Comparison of ENCODE assay signal across 18 mouse cellular contexts in the genomic region with DNA sequence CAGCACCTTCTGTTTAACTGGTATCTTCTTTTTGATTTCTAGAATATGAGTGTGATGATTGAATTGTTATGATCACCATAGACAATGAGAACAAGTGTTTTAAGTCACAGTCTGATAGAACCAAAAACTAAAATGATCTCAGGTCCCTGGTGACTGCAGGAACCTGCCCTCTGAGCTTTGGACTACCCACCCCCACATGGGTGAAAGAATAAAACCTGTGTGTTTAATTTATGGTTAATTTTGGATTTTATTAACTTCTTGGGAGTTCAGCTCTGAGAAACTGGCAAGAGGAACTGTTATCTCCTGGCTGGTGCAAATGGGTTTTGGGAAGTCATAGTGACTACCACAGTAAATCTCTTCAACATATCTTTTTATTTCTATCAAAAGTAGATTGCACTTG.
"Had no signal": no experiment of that assay in that cellular context is flagged by ENCODE, and none has a peak within 500 bp of the region (broad histone marks: within the 10 kb centered on the region; RNA-seq: fewer than 3 reads in every experiment).

No protein-coding gene starts in this region.

- H3K27me3 ChIP-seq: intestine, embryonic 15.5 days; limb, embryonic 12.5 days; limb, embryonic 15.5 days; liver, embryonic 13.5 days; megakaryocyte, embryonic 14.5 days; midbrain, embryonic 13.5 days; neural tube, embryonic 13.5 days had no signal

- ATAC-seq: hindbrain, embryonic 16.5 days; intestine, embryonic 15.5 days; midbrain, embryonic 13.5 days; midbrain, embryonic 16.5 days had no signal

- H3K4me2 ChIP-seq: intestine, embryonic 15.5 days; limb, embryonic 12.5 days; limb, embryonic 15.5 days; liver, embryonic 13.5 days; lung, embryonic 14.5 days; midbrain, embryonic 13.5 days; neural tube, embryonic 13.5 days had no signal

- H3K27ac ChIP-seq: intestine, embryonic 15.5 days; kidney, postnatal 0 days; limb, embryonic 12.5 days; limb, embryonic 15.5 days; liver, embryonic 13.5 days; midbrain, embryonic 10.5 days; midbrain, embryonic 13.5 days; neural tube, embryonic 13.5 days had no signal

- H3K9me3 ChIP-seq: intestine, embryonic 15.5 days; limb, embryonic 15.5 days; liver, embryonic 13.5 days had no signal

- DNase-seq: left cerebral cortex, postnatal 4 days; liver, embryonic 13.5 days; lung, embryonic 14.5 days; lung, postnatal 10 days; lung, postnatal 36 days; thymus, adult 18-20 months; thymus, postnatal 36 days had no signal

- H3K9ac ChIP-seq: intestine, embryonic 15.5 days; limb, embryonic 12.5 days; limb, embryonic 15.5 days; liver, embryonic 13.5 days; lung, embryonic 14.5 days; midbrain, embryonic 13.5 days; neural tube, embryonic 13.5 days had no signal

- H3K36me3 ChIP-seq: intestine, embryonic 15.5 days; limb, embryonic 12.5 days; limb, embryonic 15.5 days; liver, embryonic 13.5 days; midbrain, embryonic 10.5 days; midbrain, embryonic 13.5 days; neural tube, embryonic 13.5 days had no signal

- H3K4me3 ChIP-seq: intestine, embryonic 15.5 days; limb, embryonic 12.5 days; limb, embryonic 15.5 days; liver, embryonic 13.5 days; megakaryocyte, embryonic 14.5 days; midbrain, embryonic 10.5 days; midbrain, embryonic 13.5 days; myocyte; neural tube, embryonic 13.5 days had no signal
